Comparison of ENCODE assay signal across 13 mouse cellular contexts in genomic region chr10:81027331-81027730, GRCm38 (mm10). TPM values are rescaled to one million over a fixed set of nuclear protein-coding genes. Genes with fewer than 3 reads are reported as not detected.
DNase-seq lines count a peak whose midpoint lies in the region; ATAC-seq and TF ChIP-seq lines count a peak whose summit lies in the region.
"Had no signal": no experiment of that assay in that cellular context is flagged by ENCODE, and none has a peak within 500 bp of the region (broad histone marks: within the 10 kb centered on the region; RNA-seq: fewer than 3 reads in every experiment).

No protein-coding gene starts in this region.

- WGBS in heart, embryonic 12.5 days: 44% methylated on average over 4 of the region's 4 CpGs
- WGBS in cerebellum, adult 2 months: 14% methylated on average over 4 of the region's 4 CpGs
- 46% methylated on average over 4 of the region's 4 CpGs for WGBS in heart, embryonic 10.5 days
- WGBS in hindbrain, embryonic 14.5 days: 71% methylated on average over 4 of the region's 4 CpGs
- 71% methylated on average over 4 of the region's 4 CpGs for WGBS in hindbrain, embryonic 12.5 days

- peaks cover 41% of the 10 kb centered on the region for H3K27me3 ChIP-seq in heart, embryonic 12.5 days (replicated peaks)
- no peaks in the 10 kb centered on the region for H3K27me3 ChIP-seq in cerebellum, adult 2 months (ENCODE audit: control insufficient read depth, insufficient read depth, low read length)
- peaks cover 54% of the 10 kb centered on the region for H3K27me3 ChIP-seq in heart, embryonic 10.5 days (ENCODE audit: insufficient read depth, poor library complexity, severe bottlenecking)
- H3K27me3 ChIP-seq in hindbrain, embryonic 14.5 days (ENCODE audit: control insufficient read depth, insufficient read depth, low read length): peaks cover 19% of the 10 kb centered on the region
- peaks cover 33% of the 10 kb centered on the region for H3K27me3 ChIP-seq in hindbrain, embryonic 12.5 days

- no peak overlapping the region; the same call in 1 of the 2 replicates for H3K27ac ChIP-seq in heart, embryonic 12.5 days (ENCODE audit: poor library complexity, severe bottlenecking)
- H3K27ac ChIP-seq in cerebellum, adult 2 months (ENCODE audit: insufficient read depth, low read length): peak overlapping the region; percentile 95
- peak overlapping the region; percentile 1; the same call in 1 of the 2 replicates for H3K27ac ChIP-seq in heart, embryonic 10.5 days
- H3K27ac ChIP-seq in hindbrain, embryonic 14.5 days: no peak overlapping the region
- H3K27ac ChIP-seq in hindbrain, embryonic 12.5 days: no peak overlapping the region
- H3K27ac ChIP-seq: heart, embryonic 15.5 days; kidney, postnatal 0 days had no signal

- H3K4me3 ChIP-seq in heart, embryonic 12.5 days: no peak overlapping the region
- no peak overlapping the region for H3K4me3 ChIP-seq in cerebellum, adult 2 months (replicated peaks; ENCODE audit: insufficient read depth, low read depth, low read length)
- no peak overlapping the region for H3K4me3 ChIP-seq in heart, embryonic 10.5 days
- H3K4me3 ChIP-seq in hindbrain, embryonic 14.5 days (replicated peaks; ENCODE audit: low read length): no peak overlapping the region
- no peak overlapping the region for H3K4me3 ChIP-seq in hindbrain, embryonic 12.5 days
- H3K4me3 ChIP-seq: heart, embryonic 15.5 days; megakaryocyte, embryonic 14.5 days had no signal

- no peak for TF ChIP-seq CTCF in cerebellum, adult 2 months (IDR thresholded peaks at IDR 0.05; ENCODE audit: borderline replicate concordance, insufficient read depth, low read depth, low read length)

- peak; percentile 94 for DNase-seq in heart, adult 11 months
- peak; percentile 34 for DNase-seq in Muller cell, postnatal 12 days (ENCODE audit: inconsistent ontology term)
- DNase-seq in cerebellum, adult 2 months: peak; percentile 85 to 94
- no peak for DNase-seq in heart, embryonic 10.5 days (ENCODE audit: low spot score)
- no peak for DNase-seq in hindbrain, embryonic 14.5 days (ENCODE audit: low spot score)
- DNase-seq in kidney, postnatal 25 days: no peak
- DNase-seq: liver; thymus, adult 18-20 months had no signal

- H3K9ac ChIP-seq in heart, embryonic 12.5 days: no peak overlapping the region
- no peak overlapping the region for H3K9ac ChIP-seq in hindbrain, embryonic 14.5 days
- H3K9ac ChIP-seq in hindbrain, embryonic 12.5 days: no peak overlapping the region
- H3K9ac ChIP-seq: heart, embryonic 15.5 days had no signal

- TF ChIP-seq POLR2A in cerebellum, adult 2 months (IDR thresholded peaks at IDR 0.05; ENCODE audit: borderline replicate concordance, insufficient read depth, low read length): peak; percentile 84; the same call in 1 of the 2 replicates

- H3K9me3 ChIP-seq in heart, embryonic 12.5 days (replicated peaks): peaks cover 3% of the 10 kb centered on the region; the same call in 1 of the 2 replicates
- no peaks in the 10 kb centered on the region for H3K9me3 ChIP-seq in heart, embryonic 10.5 days
- no peaks in the 10 kb centered on the region for H3K9me3 ChIP-seq in hindbrain, embryonic 14.5 days (ENCODE audit: control insufficient read depth, low read length)
- H3K9me3 ChIP-seq in hindbrain, embryonic 12.5 days (replicated peaks): no peaks in the 10 kb centered on the region
- H3K9me3 ChIP-seq: heart, embryonic 15.5 days had no signal

- ATAC-seq in heart, embryonic 12.5 days (ENCODE audit: insufficient number of reproducible peaks, low FRiP score): no peak
- ATAC-seq in hindbrain, embryonic 14.5 days (ENCODE audit: low FRiP score): no peak
- no peak for ATAC-seq in hindbrain, embryonic 12.5 days (ENCODE audit: low FRiP score)

- H3K4me1 ChIP-seq in heart, embryonic 12.5 days (replicated peaks): peaks cover 14% of the 10 kb centered on the region
- H3K4me1 ChIP-seq in cerebellum, adult 2 months (ENCODE audit: control insufficient read depth, insufficient read depth, low read length): peaks cover 56% of the 10 kb centered on the region
- peaks cover 20% of the 10 kb centered on the region for H3K4me1 ChIP-seq in heart, embryonic 10.5 days
- H3K4me1 ChIP-seq in hindbrain, embryonic 14.5 days (replicated peaks; ENCODE audit: control insufficient read depth, insufficient read depth, low read length): peaks cover 13% of the 10 kb centered on the region
- peaks cover 12% of the 10 kb centered on the region for H3K4me1 ChIP-seq in hindbrain, embryonic 12.5 days

- H3K36me3 ChIP-seq in heart, embryonic 12.5 days: peaks cover 24% of the 10 kb centered on the region
- H3K36me3 ChIP-seq in heart, embryonic 10.5 days: peaks cover 13% of the 10 kb centered on the region
- H3K36me3 ChIP-seq in hindbrain, embryonic 14.5 days (replicated peaks; ENCODE audit: control insufficient read depth, insufficient read depth): peaks cover 27% of the 10 kb centered on the region
- H3K36me3 ChIP-seq in hindbrain, embryonic 12.5 days: peaks cover 28% of the 10 kb centered on the region

- H3K4me2 ChIP-seq in heart, embryonic 12.5 days: no peak overlapping the region
- no peak overlapping the region for H3K4me2 ChIP-seq in hindbrain, embryonic 14.5 days (replicated peaks)
- H3K4me2 ChIP-seq in hindbrain, embryonic 12.5 days (replicated peaks): no peak overlapping the region
- H3K4me2 ChIP-seq: heart, embryonic 15.5 days had no signal

RNA-seq across cellular contexts. Expression of gene Diras1, which starts 1.9 kb away (rescaled TPM):
- not detected in 2 replicates for polyA plus RNA-seq in heart, embryonic 12.5 days (2016; fragmentation: Nextera tagmentation; extraction: Ambion mirVana)
- 126 and 136 TPM in 2 replicates for polyA plus RNA-seq in cerebellum, adult 2 months (2012; rRNA removed)
- 0.08 and 0.11 TPM in 2 replicates for polyA plus RNA-seq in heart, embryonic 10.5 days (2016; fragmentation: Nextera tagmentation; extraction: Ambion mirVana)
- polyA plus RNA-seq in hindbrain, embryonic 14.5 days (2014; fragmentation: Nextera tagmentation; extraction: Ambion mirVana): 29.7 and 32.2 TPM in 2 replicates
- polyA plus RNA-seq in hindbrain, embryonic 12.5 days (2016; fragmentation: Nextera tagmentation; extraction: Ambion mirVana): 16.4 and 16.7 TPM in 2 replicates
- polyA plus RNA-seq: heart, embryonic 15.5 days had no signal

RNA-seq across cellular contexts. Expression of gene Slc39a3, which starts 9.9 kb away (rescaled TPM):
- polyA plus RNA-seq in heart, embryonic 12.5 days (2016; fragmentation: Nextera tagmentation; extraction: Ambion mirVana): 7.5 and 8.7 TPM in 2 replicates
- 75.2 and 77.0 TPM in 2 replicates for polyA plus RNA-seq in cerebellum, adult 2 months (2012; rRNA removed)
- polyA plus RNA-seq in heart, embryonic 10.5 days (2016; fragmentation: Nextera tagmentation; extraction: Ambion mirVana): 8.9 and 10.7 TPM in 2 replicates
- 33.7 and 33.8 TPM in 2 replicates for polyA plus RNA-seq in hindbrain, embryonic 14.5 days (2014; fragmentation: Nextera tagmentation; extraction: Ambion mirVana)
- polyA plus RNA-seq in hindbrain, embryonic 12.5 days (2016; fragmentation: Nextera tagmentation; extraction: Ambion mirVana): 33.8 and 37.0 TPM in 2 replicates

RNA-seq across cellular contexts. Expression of gene Gng7, which starts 12.6 kb away (rescaled TPM):
- 1.5 and 1.7 TPM in 2 replicates for polyA plus RNA-seq in heart, embryonic 12.5 days (2016; fragmentation: Nextera tagmentation; extraction: Ambion mirVana)
- polyA plus RNA-seq in cerebellum, adult 2 months (2012; rRNA removed): 21.0 and 23.0 TPM in 2 replicates
- 1.5 and 2.1 TPM in 2 replicates for polyA plus RNA-seq in heart, embryonic 10.5 days (2016; fragmentation: Nextera tagmentation; extraction: Ambion mirVana)
- polyA plus RNA-seq in hindbrain, embryonic 14.5 days (2014; fragmentation: Nextera tagmentation; extraction: Ambion mirVana): 17.7 and 20.9 TPM in 2 replicates
- 10.1 and 10.7 TPM in 2 replicates for polyA plus RNA-seq in hindbrain, embryonic 12.5 days (2016; fragmentation: Nextera tagmentation; extraction: Ambion mirVana)

RNA-seq across cellular contexts. Expression of gene Sgta, which starts 32.6 kb away (rescaled TPM):
- polyA plus RNA-seq in heart, embryonic 12.5 days (2016; fragmentation: Nextera tagmentation; extraction: Ambion mirVana): 152 and 154 TPM in 2 replicates
- 231 and 240 TPM in 2 replicates for polyA plus RNA-seq in cerebellum, adult 2 months (2012; rRNA removed)
- polyA plus RNA-seq in heart, embryonic 10.5 days (2016; fragmentation: Nextera tagmentation; extraction: Ambion mirVana): 197 and 226 TPM in 2 replicates
- 260 and 276 TPM in 2 replicates for polyA plus RNA-seq in hindbrain, embryonic 14.5 days (2014; fragmentation: Nextera tagmentation; extraction: Ambion mirVana)
- 259 and 269 TPM in 2 replicates for polyA plus RNA-seq in hindbrain, embryonic 12.5 days (2016; fragmentation: Nextera tagmentation; extraction: Ambion mirVana)

RNA-seq across cellular contexts. Expression of gene Thop1, which starts 42.5 kb away (rescaled TPM):
- 35.5 and 36.6 TPM in 2 replicates for polyA plus RNA-seq in heart, embryonic 12.5 days (2016; fragmentation: Nextera tagmentation; extraction: Ambion mirVana)
- polyA plus RNA-seq in cerebellum, adult 2 months (2012; rRNA removed): 54.7 and 55.3 TPM in 2 replicates
- 58.0 and 73.9 TPM in 2 replicates for polyA plus RNA-seq in heart, embryonic 10.5 days (2016; fragmentation: Nextera tagmentation; extraction: Ambion mirVana)
- polyA plus RNA-seq in hindbrain, embryonic 14.5 days (2014; fragmentation: Nextera tagmentation; extraction: Ambion mirVana): 35.9 and 37.2 TPM in 2 replicates
- 57.5 and 58.0 TPM in 2 replicates for polyA plus RNA-seq in hindbrain, embryonic 12.5 days (2016; fragmentation: Nextera tagmentation; extraction: Ambion mirVana)

Comparison
In these comparisons a context has a peak if more than half of its experiments do, and no peak if none do; other contexts are left out.
1. DNase-seq: peak in heart, adult 11 months (single experiment), Muller cell, postnatal 12 days (single experiment) and cerebellum, adult 2 months (2 of 2); none in heart, embryonic 10.5 days (single experiment), hindbrain, embryonic 14.5 days (single experiment) and kidney, postnatal 25 days (0 of 2).
2. H3K27ac ChIP-seq: peak in cerebellum, adult 2 months (single experiment) and heart, embryonic 10.5 days (single experiment); none in heart, embryonic 12.5 days (single experiment), hindbrain, embryonic 14.5 days (single experiment) and hindbrain, embryonic 12.5 days (single experiment).
3. RNA of gene Diras1, which starts 1.9 kb away (polyA plus RNA-seq): 126 to 136 TPM in cerebellum, adult 2 months, 29.7 to 32.2 TPM in hindbrain, embryonic 14.5 days and 16.4 to 16.7 TPM in hindbrain, embryonic 12.5 days; 0.08 to 0.11 TPM in heart, embryonic 10.5 days and not detected in heart, embryonic 12.5 days; every median in the first group is over 10 times any median in the second.